Comparison of ENCODE assay signal across 9 mouse cellular contexts in genomic region chr12:102695369-102696239, GRCm38 (mm10). TPM values are rescaled to one million over a fixed set of nuclear protein-coding genes. Genes with fewer than 3 reads are reported as not detected.
A peak's percentile ranks its signal among the peaks of the same experiment; 100 is the strongest.
DNase-seq lines count a peak whose midpoint lies in the region; ATAC-seq and TF ChIP-seq lines count a peak whose summit lies in the region.
"Had no signal": no experiment of that assay in that cellular context is flagged by ENCODE, and none has a peak within 500 bp of the region (broad histone marks: within the 10 kb centered on the region; RNA-seq: fewer than 3 reads in every experiment).

No protein-coding gene starts in this region.

- H3K9ac ChIP-seq in hindbrain, embryonic 16.5 days (ENCODE audit: low read depth, low read length): no peak overlapping the region
- H3K9ac ChIP-seq: hindbrain, embryonic 15.5 days had no signal

- peaks cover 9% of the 10 kb centered on the region; the same call in 1 of the 2 replicates for H3K36me3 ChIP-seq in hindbrain, embryonic 10.5 days
- no peaks in the 10 kb centered on the region for H3K36me3 ChIP-seq in hindbrain, embryonic 16.5 days (ENCODE audit: control insufficient read depth, insufficient read depth, low read length)
- H3K36me3 ChIP-seq: hindbrain, embryonic 15.5 days had no signal

- no peak overlapping the region for H3K4me3 ChIP-seq in hindbrain, embryonic 10.5 days
- H3K4me3 ChIP-seq in hindbrain, embryonic 16.5 days (ENCODE audit: low read length): no peak overlapping the region
- H3K4me3 ChIP-seq in bone marrow macrophage, adult 2 months (ENCODE audit: insufficient read depth, low read length): peak overlapping the region; percentile 46
- H3K4me3 ChIP-seq: hindbrain, embryonic 15.5 days had no signal

- peaks cover 85% of the 10 kb centered on the region for H3K4me1 ChIP-seq in hindbrain, embryonic 10.5 days (replicated peaks)
- H3K4me1 ChIP-seq in hindbrain, embryonic 16.5 days (ENCODE audit: control insufficient read depth, insufficient read depth, low read depth, low read length): peaks cover 29% of the 10 kb centered on the region
- peaks cover 33% of the 10 kb centered on the region for H3K4me1 ChIP-seq in bone marrow macrophage, adult 2 months (ENCODE audit: control insufficient read depth, insufficient read depth, low read length)

- no peak overlapping the region for H3K4me2 ChIP-seq in hindbrain, embryonic 16.5 days (ENCODE audit: low read length)
- H3K4me2 ChIP-seq: hindbrain, embryonic 15.5 days had no signal

- TF ChIP-seq POLR2A in bone marrow macrophage, adult 2 months (IDR thresholded peaks at IDR 0.05; ENCODE audit: borderline replicate concordance, low read depth, low read length): no peak

- no peak for TF ChIP-seq CTCF in bone marrow macrophage, adult 2 months (IDR thresholded peaks at IDR 0.05; ENCODE audit: low read depth, low read length)

- no peak for ATAC-seq in hindbrain, embryonic 16.5 days

- H3K9me3 ChIP-seq in hindbrain, embryonic 10.5 days: no peaks in the 10 kb centered on the region
- H3K9me3 ChIP-seq in hindbrain, embryonic 16.5 days (ENCODE audit: control insufficient read depth, low read length): no peaks in the 10 kb centered on the region
- H3K9me3 ChIP-seq: hindbrain, embryonic 15.5 days had no signal

- no peak for DNase-seq in hindbrain, embryonic 10.5 days (ENCODE audit: low spot score)
- peak; percentile 88 for DNase-seq in layer of hippocampus, adult 9-11 months
- DNase-seq in right cerebral cortex, postnatal 14 days: peak; percentile 72
- DNase-seq in adipocyte (ENCODE audit: low spot score): no peak
- DNase-seq in adrenal gland, postnatal 25 days: no peak
- DNase-seq in heart, postnatal 25 days (ENCODE audit: low spot score): no peak

- H3K27ac ChIP-seq in hindbrain, embryonic 10.5 days: peak overlapping the region; percentile 92
- no peak overlapping the region for H3K27ac ChIP-seq in hindbrain, embryonic 16.5 days (ENCODE audit: low read depth, low read length)
- H3K27ac ChIP-seq in bone marrow macrophage, adult 2 months (ENCODE audit: insufficient read depth, low read depth, low read length): 0 out of 2 replicates have a peak overlapping the region, but pooled peaks have one; percentile 7
- H3K27ac ChIP-seq: hindbrain, embryonic 15.5 days had no signal

- no peaks in the 10 kb centered on the region for H3K27me3 ChIP-seq in hindbrain, embryonic 10.5 days (ENCODE audit: insufficient read depth, poor library complexity, severe bottlenecking)
- H3K27me3 ChIP-seq in hindbrain, embryonic 16.5 days (replicated peaks; ENCODE audit: control insufficient read depth, insufficient read depth, low read length): no peaks in the 10 kb centered on the region
- H3K27me3 ChIP-seq: hindbrain, embryonic 15.5 days had no signal

- 49% methylated on average over 18 of the region's 18 CpGs for WGBS in hindbrain, embryonic 10.5 days
- WGBS in hindbrain, embryonic 16.5 days: 54% methylated on average over 18 of the region's 18 CpGs

- intact Hi-C loops in heart, postnatal 25 days (cut with DNase I): no loop called here

RNA-seq across cellular contexts. Expression of gene Itpk1, which starts 9.1 kb away (rescaled TPM):
- polyA plus RNA-seq in hindbrain, embryonic 10.5 days (2016; fragmentation: Nextera tagmentation; extraction: Ambion mirVana): 20.5 and 29.2 TPM in 2 replicates
- polyA plus RNA-seq in hindbrain, embryonic 16.5 days (2015; fragmentation: Nextera tagmentation; extraction: Ambion mirVana): 41.2 and 42.5 TPM in 2 replicates
- 23.5 and 28.0 TPM in 2 replicates for polyA plus RNA-seq in bone marrow macrophage, adult 2 months (2012; ENCODE audit: insufficient read depth, insufficient read length, missing spikeins)
- total RNA-seq in adrenal gland, postnatal 25 days (2021): 43.3 and 47.7 TPM in 2 replicates
- total RNA-seq in heart, postnatal 25 days (2021): 1 to 10 TPM; 8.3 to 8.9 TPM

RNA-seq across cellular contexts. Expression of gene Moap1, which starts 47.9 kb away (rescaled TPM):
- 34.4 and 37.9 TPM in 2 replicates for polyA plus RNA-seq in hindbrain, embryonic 10.5 days (2016; fragmentation: Nextera tagmentation; extraction: Ambion mirVana)
- 72.4 and 81.3 TPM in 2 replicates for polyA plus RNA-seq in hindbrain, embryonic 16.5 days (2015; fragmentation: Nextera tagmentation; extraction: Ambion mirVana)
- 1.3 TPM in 1 of 2 replicates, not detected in the other for polyA plus RNA-seq in bone marrow macrophage, adult 2 months (2012; ENCODE audit: insufficient read depth, insufficient read length, missing spikeins)
- total RNA-seq in adrenal gland, postnatal 25 days (2021): 9.6 and 10.2 TPM in 2 replicates
- total RNA-seq in heart, postnatal 25 days (2021): 1 to 10 TPM; 7.3 to 7.9 TPM

RNA-seq across cellular contexts. Expression of gene Tmem251, which starts 48.0 kb away (rescaled TPM):
- 11.1 and 11.5 TPM in 2 replicates for polyA plus RNA-seq in hindbrain, embryonic 10.5 days (2016; fragmentation: Nextera tagmentation; extraction: Ambion mirVana)
- 9.9 and 11.8 TPM in 2 replicates for polyA plus RNA-seq in hindbrain, embryonic 16.5 days (2015; fragmentation: Nextera tagmentation; extraction: Ambion mirVana)
- polyA plus RNA-seq in bone marrow macrophage, adult 2 months (2012; ENCODE audit: insufficient read depth, insufficient read length, missing spikeins): 8.0 and 8.1 TPM in 2 replicates
- total RNA-seq in adrenal gland, postnatal 25 days (2021): 5.5 and 7.6 TPM in 2 replicates
- 1 to 10 TPM; 3.3 to 3.9 TPM for total RNA-seq in heart, postnatal 25 days (2021)

Comparison
In these comparisons a context has a peak if more than half of its experiments do, and no peak if none do; other contexts are left out.
1. DNase-seq: peak in layer of hippocampus, adult 9-11 months (single experiment) and right cerebral cortex, postnatal 14 days (single experiment); none in hindbrain, embryonic 10.5 days (single experiment), adipocyte (single experiment), adrenal gland, postnatal 25 days (single experiment) and heart, postnatal 25 days (single experiment).
2. RNA of gene Moap1, which starts 47.9 kb away (polyA plus RNA-seq): 72.4 to 81.3 TPM in hindbrain, embryonic 16.5 days and 34.4 to 37.9 TPM in hindbrain, embryonic 10.5 days; 1.3 TPM in bone marrow macrophage, adult 2 months; every median in the first group is over 10 times any median in the second.